Mouse (Mus musculus): Measurements from ENCODE around the gene Arhgef16. TPM values are rescaled to one million over a fixed set of nuclear protein-coding genes. Genes with fewer than 3 reads are reported as not detected.

Arhgef16 gene
- polyA plus RNA-seq, 1 experiment from 2014 or later, result 2.0 TPM

GRCm38 (mm10) chr4:154309131-154309530 lies 7.7 kb upstream of the Arhgef16 start:
- DNase-seq (ENCODE audit: low spot score) (no peak), ATAC-seq (ENCODE audit: insufficient read depth, low FRiP score, low TSS enrichment) (no peak)
- no peak overlapping the region for H3K4me3 ChIP-seq (ENCODE audit: low read depth, low read length)
- H3K36me3 ChIP-seq (ENCODE audit: control insufficient read depth, insufficient read depth, low read length), result no peaks in the 10 kb centered on the region
- 92% methylated on average over 2 of the region's 2 CpGs for WGBS
- no peak overlapping the region for H3K27ac ChIP-seq (ENCODE audit: low read depth, low read length)
- H3K4me1 ChIP-seq (ENCODE audit: control insufficient read depth, insufficient read depth, low read length), result no peaks in the 10 kb centered on the region
- H3K27me3 ChIP-seq (ENCODE audit: control insufficient read depth, insufficient read depth, low read length), result no peaks in the 10 kb centered on the region
- no peak overlapping the region for H3K9ac ChIP-seq (ENCODE audit: low read length)
- no peaks in the 10 kb centered on the region for H3K9me3 ChIP-seq (ENCODE audit: control insufficient read depth, low read length)
- no peak overlapping the region for H3K4me2 ChIP-seq (ENCODE audit: low read depth)

GRCm38 (mm10) chr4:154299541-154300271 lies 1.8 kb downstream of the Arhgef16 start:
- Histone ChIP-seq H3K27me3 (ENCODE audit: control insufficient read depth, insufficient read depth, low read length) (peaks cover 28% of the 10 kb centered on the region), H3K9ac (ENCODE audit: low read length) (no peak overlapping the region), H3K4me3 (ENCODE audit: low read depth, low read length) (peak overlapping the region; percentile 36), H3K36me3 (ENCODE audit: control insufficient read depth, insufficient read depth, low read length) (no peaks in the 10 kb centered on the region), H3K4me2 (ENCODE audit: low read depth) (peak overlapping the region; percentile 68), H3K9me3 (ENCODE audit: control insufficient read depth, low read length) (no peaks in the 10 kb centered on the region), H3K4me1 (ENCODE audit: control insufficient read depth, insufficient read depth, low read length) (peaks cover 4% of the 10 kb centered on the region; the same call in 1 of the 2 replicates), H3K27ac (ENCODE audit: low read depth, low read length) (no peak overlapping the region)
- DNase-seq (ENCODE audit: low spot score) (no peak), ATAC-seq (ENCODE audit: insufficient read depth, low FRiP score, low TSS enrichment) (no peak)
- WGBS, result 1% methylated on average over 63 of the region's 66 CpGs

GRCm38 (mm10) chr4:154297761-154298160 lies 3.7 kb downstream of the Arhgef16 start:
- Histone ChIP-seq H3K4me3 (ENCODE audit: low read depth, low read length) (no peak overlapping the region), H3K4me2 (ENCODE audit: low read depth) (no peak overlapping the region), H3K9me3 (ENCODE audit: control insufficient read depth, low read length) (no peaks in the 10 kb centered on the region), H3K27ac (ENCODE audit: low read depth, low read length) (no peak overlapping the region), H3K4me1 (ENCODE audit: control insufficient read depth, insufficient read depth, low read length) (peaks cover 11% of the 10 kb centered on the region), H3K36me3 (ENCODE audit: control insufficient read depth, insufficient read depth, low read length) (no peaks in the 10 kb centered on the region), H3K27me3 (ENCODE audit: control insufficient read depth, insufficient read depth, low read length) (peaks cover 28% of the 10 kb centered on the region), H3K9ac (ENCODE audit: low read length) (no peak overlapping the region)
- DNase-seq (ENCODE audit: low spot score) (no peak), ATAC-seq (ENCODE audit: insufficient read depth, low FRiP score, low TSS enrichment) (no peak)
- 34% methylated on average over 9 of the region's 9 CpGs for WGBS

GRCm38 (mm10) chr4:154294262-154294731 lies 7.2 kb downstream of the Arhgef16 start:
- ATAC-seq (ENCODE audit: insufficient read depth, low FRiP score, low TSS enrichment), result no peak
- no peak overlapping the region for H3K4me3 ChIP-seq (ENCODE audit: low read depth, low read length)
- H3K4me2 ChIP-seq (ENCODE audit: low read depth), result no peak overlapping the region
- H3K9me3 ChIP-seq (ENCODE audit: control insufficient read depth, low read length), result no peaks in the 10 kb centered on the region
- H3K9ac ChIP-seq (ENCODE audit: low read length), result no peak overlapping the region; the same call in 1 of the 2 replicates
- WGBS, result 37% methylated on average over 8 of the region's 8 CpGs
- no peaks in the 10 kb centered on the region for H3K36me3 ChIP-seq (ENCODE audit: control insufficient read depth, insufficient read depth, low read length)
- H3K27me3 ChIP-seq (ENCODE audit: control insufficient read depth, insufficient read depth, low read length), result peaks cover 8% of the 10 kb centered on the region
- H3K27ac ChIP-seq (ENCODE audit: low read depth, low read length), result no peak overlapping the region
- peaks cover 7% of the 10 kb centered on the region for H3K4me1 ChIP-seq (ENCODE audit: control insufficient read depth, insufficient read depth, low read length)
- DNase-seq (ENCODE audit: low spot score), result no peak

- Histone ChIP-seq H3K27me3 (ENCODE audit: control insufficient read depth, insufficient read depth, low read length) (peaks cover 3% of the 10 kb centered on the region), H3K4me1 (ENCODE audit: control insufficient read depth, insufficient read depth, low read length) (peaks cover 7% of the 10 kb centered on the region), H3K9me3 (ENCODE audit: control insufficient read depth, low read length) (no peaks in the 10 kb centered on the region), H3K27ac (ENCODE audit: low read depth, low read length) (no peak overlapping the region), H3K9ac (ENCODE audit: low read length) (no peak overlapping the region), H3K4me3 (ENCODE audit: low read depth, low read length) (no peak overlapping the region), H3K4me2 (ENCODE audit: low read depth) (no peak overlapping the region), H3K36me3 (ENCODE audit: control insufficient read depth, insufficient read depth, low read length) (no peaks in the 10 kb centered on the region)
- ATAC-seq (ENCODE audit: insufficient read depth, low FRiP score, low TSS enrichment), result no peak
- WGBS, result 58% methylated on average over 4 of the region's 4 CpGs
- DNase-seq (ENCODE audit: low spot score), result no peak
These were observed 7.7 kb downstream of the Arhgef16 start for GRCm38 (mm10) chr4:154293735-154294201.

- Histone ChIP-seq H3K27ac (ENCODE audit: low read depth, low read length) (no peak overlapping the region), H3K4me3 (ENCODE audit: low read depth, low read length) (no peak overlapping the region), H3K9ac (ENCODE audit: low read length) (no peak overlapping the region), H3K4me2 (ENCODE audit: low read depth) (no peak overlapping the region), H3K36me3 (ENCODE audit: control insufficient read depth, insufficient read depth, low read length) (no peaks in the 10 kb centered on the region; the same call in 1 of the 2 replicates), H3K27me3 (ENCODE audit: control insufficient read depth, insufficient read depth, low read length) (no peaks in the 10 kb centered on the region), H3K9me3 (ENCODE audit: control insufficient read depth, low read length) (no peaks in the 10 kb centered on the region), H3K4me1 (ENCODE audit: control insufficient read depth, insufficient read depth, low read length) (no peaks in the 10 kb centered on the region)
- ATAC-seq (ENCODE audit: insufficient read depth, low FRiP score, low TSS enrichment) (no peak), DNase-seq (ENCODE audit: low spot score) (no peak)
- WGBS, result 78% methylated on average over 7 of the region's 7 CpGs
These were observed 17.8 kb downstream of the Arhgef16 start for GRCm38 (mm10) chr4:154283671-154284070.

GRCm38 (mm10) chr4:154279481-154279880 lies 22.0 kb downstream of the Arhgef16 start:
- Histone ChIP-seq H3K36me3 (ENCODE audit: control insufficient read depth, insufficient read depth, low read length) (no peaks in the 10 kb centered on the region), H3K4me3 (ENCODE audit: low read depth, low read length) (no peak overlapping the region), H3K4me2 (ENCODE audit: low read depth) (no peak overlapping the region), H3K9me3 (ENCODE audit: control insufficient read depth, low read length) (no peaks in the 10 kb centered on the region), H3K4me1 (ENCODE audit: control insufficient read depth, insufficient read depth, low read length) (no peaks in the 10 kb centered on the region), H3K9ac (ENCODE audit: low read length) (no peak overlapping the region), H3K27me3 (ENCODE audit: control insufficient read depth, insufficient read depth, low read length) (no peaks in the 10 kb centered on the region), H3K27ac (ENCODE audit: low read depth, low read length) (no peak overlapping the region)
- DNase-seq (ENCODE audit: low spot score) (no peak), ATAC-seq (ENCODE audit: insufficient read depth, low FRiP score, low TSS enrichment) (no peak)
- 80% methylated on average over 9 of the region's 9 CpGs for WGBS

GRCm38 (mm10) chr4:154273000-154273399 lies 28.5 kb downstream of the Arhgef16 start:
- DNase-seq (ENCODE audit: low spot score), result peak; percentile 61
- Histone ChIP-seq H3K9ac (ENCODE audit: low read length) (no peak overlapping the region), H3K4me2 (ENCODE audit: low read depth) (no peak overlapping the region), H3K9me3 (ENCODE audit: control insufficient read depth, low read length) (no peaks in the 10 kb centered on the region), H3K4me1 (ENCODE audit: control insufficient read depth, insufficient read depth, low read length) (no peaks in the 10 kb centered on the region), H3K27me3 (ENCODE audit: control insufficient read depth, insufficient read depth, low read length) (no peaks in the 10 kb centered on the region), H3K27ac (ENCODE audit: low read depth, low read length) (no peak overlapping the region), H3K4me3 (ENCODE audit: low read depth, low read length) (no peak overlapping the region), H3K36me3 (ENCODE audit: control insufficient read depth, insufficient read depth, low read length) (no peaks in the 10 kb centered on the region)
- WGBS, result 64% methylated on average over 3 of the region's 3 CpGs
- no peak for ATAC-seq (ENCODE audit: insufficient read depth, low FRiP score, low TSS enrichment)

- DNase-seq (ENCODE audit: low spot score) (no peak), ATAC-seq (ENCODE audit: insufficient read depth, low FRiP score, low TSS enrichment) (no peak)
- Histone ChIP-seq H3K4me2 (ENCODE audit: low read depth) (no peak overlapping the region), H3K4me1 (ENCODE audit: control insufficient read depth, insufficient read depth, low read length) (no peaks in the 10 kb centered on the region), H3K36me3 (ENCODE audit: control insufficient read depth, insufficient read depth, low read length) (no peaks in the 10 kb centered on the region), H3K27ac (ENCODE audit: low read depth, low read length) (no peak overlapping the region), H3K4me3 (ENCODE audit: low read depth, low read length) (no peak overlapping the region), H3K9ac (ENCODE audit: low read length) (0 out of 2 replicates have a peak overlapping the region, but pooled peaks have one; percentile 6), H3K27me3 (ENCODE audit: control insufficient read depth, insufficient read depth, low read length) (no peaks in the 10 kb centered on the region), H3K9me3 (ENCODE audit: control insufficient read depth, low read length) (no peaks in the 10 kb centered on the region)
- 61% methylated on average over 10 of the region's 10 CpGs for WGBS
These were observed 32.0 kb downstream of the Arhgef16 start for GRCm38 (mm10) chr4:154269520-154269919.

All from neural tube, embryonic 11.5 days (tissue).